Mouse (Mus musculus) lung, embryonic 16.5 days (tissue): Measurements from ENCODE around the gene Pea15a. TPM values are rescaled to one million over a fixed set of nuclear protein-coding genes. Genes with fewer than 3 reads are reported as not detected.

ENCODE experiments used
- ATAC-seq: fragments of 200-750 bp; cut with Nextera tagmentation; 2 replicates; pipeline ENCODE4 v1.8.0; 2017; ENCODE audit warnings: low read depth, mild to moderate bottlenecking, moderate library complexity
- H3K27ac ChIP-seq: fragments of 300-500 bp; sonication (generic); 2 replicates; pipeline ENCODE4 v1.5.1; 2014; ENCODE audit warnings: mild to moderate bottlenecking, control low read depth, low read length
- H3K27me3 ChIP-seq: fragments of 300-500 bp; sonication (generic); 2 replicates; pipeline ENCODE4 v1.6.1; 2014; ENCODE audit warnings: low read depth, low read length, mixed read lengths; ENCODE audit not compliant: control insufficient read depth, insufficient read depth
- H3K36me3 ChIP-seq: fragments of 300-500 bp; sonication (generic); 2 replicates; pipeline ENCODE4 v1.6.1; 2014; ENCODE audit warnings: low read length; ENCODE audit not compliant: control insufficient read depth, insufficient read depth
- H3K4me1 ChIP-seq: fragments of 300-500 bp; sonication (generic); replicated peaks from 2 replicates; pipeline ENCODE4 v1.6.1; 2014; ENCODE audit warnings: low read length, mixed read lengths; ENCODE audit not compliant: control insufficient read depth, insufficient read depth
- H3K4me2 ChIP-seq: fragments of 300-500 bp; sonication (generic); 2 replicates; pipeline ENCODE4 v1.6.1; 2014; ENCODE audit warnings: low read depth, low read length, control low read depth
- H3K4me3 ChIP-seq: fragments of 300-500 bp; sonication (generic); 2 replicates; pipeline ENCODE4 v1.5.1; 2014; ENCODE audit warnings: mild to moderate bottlenecking, low read length, control low read depth
- H3K9ac ChIP-seq: fragments of 300-500 bp; sonication (generic); 2 replicates; pipeline ENCODE4 v1.6.1; 2014; ENCODE audit warnings: low read length, control low read depth
- H3K9me3 ChIP-seq: fragments of 300-500 bp; sonication (generic); 2 replicates; pipeline ENCODE4 v1.6.1; 2016; ENCODE audit warnings: low read length; ENCODE audit not compliant: control insufficient read depth
- WGBS: fragments of 180-500 bp; shearing (Covaris S2); extraction: QIAGEN DNeasy Blood & Tissue Kit; methylation state at CpG from one replicate; pipeline ENCODE4 v1.1.7; 2014; 5-methylcytosine and 5-hydroxymethylcytosine counted together
- polyA plus RNA-seq: library from polyadenylated mRNA; unstranded; fragments of >200 nt; fragmentation: Nextera tagmentation; extraction: Ambion mirVana; gene quantifications from 2 replicates; pipeline ENCODE4 v1.2.1, GENCODE M21; 2015

Gene Pea15a
- polyA plus RNA-seq, 1 experiment from 2014 or later, result 147 TPM

- Histone ChIP-seq H3K4me2 (peak overlapping the region; percentile 76), H3K9ac (peak overlapping the region; percentile 100), H3K36me3 (peaks cover 14% of the 10 kb centered on the region), H3K4me3 (peak overlapping the region; percentile 94), H3K9me3 (no peaks in the 10 kb centered on the region), H3K27me3 (no peaks in the 10 kb centered on the region), H3K27ac (peak overlapping the region; percentile 95), H3K4me1 (peaks cover 16% of the 10 kb centered on the region)
- ATAC-seq, result peak; percentile 50; the same call in 1 of the 2 replicates
- under 1% methylated on average over 36 of the region's 40 CpGs for WGBS
Measured at GRCm38 (mm10) chr1:172148279-172148954, 58.2 kb downstream of the Pea15a start.

- Histone ChIP-seq H3K4me3 (peak within 1 kb of the TSS; percentile 94), H3K27ac (peak within 1 kb of the TSS; percentile 95), H3K9ac (peak within 1 kb of the TSS; percentile 100), H3K9me3 (no peaks in the 10 kb centered on the region), H3K36me3 (peaks cover 14% of the 10 kb centered on the region), H3K4me2 (peak within 1 kb of the TSS; percentile 76), H3K27me3 (no peaks in the 10 kb centered on the region), H3K4me1 (peaks cover 16% of the 10 kb centered on the region)
- ATAC-seq, result peak; percentile 99
- WGBS, result under 1% methylated on average over 40 of the region's 42 CpGs
Measured at GRCm38 (mm10) chr1:172147835-172148278, 58.7 kb downstream of the Pea15a start, which contains the start of gene Dcaf8. Gene Dcaf8 (plus strand): TSS chr1:172148084.

Other genes with a start within 250 kb of the Pea15a start
- 10.8 and 12.2 TPM in 2 replicates for gene Vangl2, start 178.4 kb downstream of the Pea15a start, polyA plus RNA-seq
- gene Nhlh1, start 149.2 kb downstream of the Pea15a start, polyA plus RNA-seq, result not detected in 2 replicates
- 242 and 253 TPM in 2 replicates for gene Copa, start 124.3 kb downstream of the Pea15a start, polyA plus RNA-seq
- 146 TPM in 2 replicates for gene Ncstn, start 124.0 kb downstream of the Pea15a start, polyA plus RNA-seq
- 124 and 128 TPM in 2 replicates for gene Pex19, start 80.0 kb downstream of the Pea15a start, polyA plus RNA-seq
- gene Dcaf8, start 58.7 kb downstream of the Pea15a start, polyA plus RNA-seq, result 133 and 141 TPM in 2 replicates
- 7.9 and 15.3 TPM in 2 replicates for gene Casq1, start 13.1 kb upstream of the Pea15a start, polyA plus RNA-seq
- not detected in 2 replicates for gene Atp1a4, start 51.6 kb upstream of the Pea15a start, polyA plus RNA-seq
- gene Igsf8, start 54.8 kb upstream of the Pea15a start, polyA plus RNA-seq, result 42.5 and 46.0 TPM in 2 replicates
- 6.2 and 6.7 TPM in 2 replicates for gene Atp1a2, start 91.3 kb upstream of the Pea15a start, polyA plus RNA-seq
- not detected in 2 replicates for gene Kcnj9, start 122.5 kb upstream of the Pea15a start, polyA plus RNA-seq
- gene Kcnj10, start 134.4 kb upstream of the Pea15a start, polyA plus RNA-seq, result 0.15 and 0.20 TPM in 2 replicates
- gene Pigm, start 169.7 kb upstream of the Pea15a start, polyA plus RNA-seq, result 5.0 and 6.2 TPM in 2 replicates